Mouse (Mus musculus) erythroid progenitor cell, adult 5-6 weeks (primary cell): ENCODE measurements around the gene Gm128. TPM values are rescaled to one million over a fixed set of nuclear protein-coding genes. Genes with fewer than 3 reads are reported as not detected.
"Not testable (repeated sequence)": the region's sequence is repeated elsewhere in the genome, so short reads cannot be mapped to it uniquely, and the experiment has no call there.

Experiments
- ATAC-seq: replicated peaks from 2 replicates; pipeline ENCODE4 v1.8.0; 2016; ENCODE audit warnings: moderate number of reproducible peaks, mild to moderate bottlenecking, moderate TSS enrichment, inconsistent platforms; ENCODE audit not compliant: poor library complexity, low FRiP score, severe bottlenecking
- total RNA-seq, 2 experiments: library from RNA; stranded (forward) in 1 of 2; stranded (reverse) in 1 of 2; fragments of 150-400 nt in 1 of 2; fragments of 186-747, 209-891 nt in 1 of 2; gene quantifications; 2 replicates each; pipeline versions ENCODE4 v1.2.3 to v1.2.4; 2015 to 2017; ENCODE audit warnings: low replicate concordance in 2 of 2

The Gm128 gene
- total RNA-seq, 2 experiments from 2014 or later: not detected

GRCm38 (mm10) chr3:95233303-95233980, 8.0 kb downstream of the Gm128 start:
- no peak for ATAC-seq

DNA sequence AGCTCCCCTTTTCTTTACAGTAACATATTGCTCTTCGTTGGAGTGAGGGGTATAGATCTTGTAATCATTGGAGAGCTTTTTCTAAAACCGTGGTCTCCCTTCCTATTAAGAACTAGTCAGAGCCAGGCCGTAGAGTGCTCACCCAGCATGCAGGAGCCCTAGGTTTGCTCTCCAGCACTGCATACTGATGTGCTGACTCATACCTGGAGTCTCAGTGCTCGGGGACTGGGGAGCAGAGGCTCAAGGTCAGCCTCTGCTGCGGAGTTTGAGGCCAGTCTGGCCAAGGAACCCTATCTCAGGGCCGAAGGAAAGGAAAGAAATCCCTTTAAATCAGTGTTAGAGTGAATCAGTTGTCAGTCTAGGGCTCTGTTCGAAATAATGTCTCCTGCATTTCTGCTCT, 8.6 kb downstream of the Gm128 start:
- no peak for ATAC-seq

DNA sequence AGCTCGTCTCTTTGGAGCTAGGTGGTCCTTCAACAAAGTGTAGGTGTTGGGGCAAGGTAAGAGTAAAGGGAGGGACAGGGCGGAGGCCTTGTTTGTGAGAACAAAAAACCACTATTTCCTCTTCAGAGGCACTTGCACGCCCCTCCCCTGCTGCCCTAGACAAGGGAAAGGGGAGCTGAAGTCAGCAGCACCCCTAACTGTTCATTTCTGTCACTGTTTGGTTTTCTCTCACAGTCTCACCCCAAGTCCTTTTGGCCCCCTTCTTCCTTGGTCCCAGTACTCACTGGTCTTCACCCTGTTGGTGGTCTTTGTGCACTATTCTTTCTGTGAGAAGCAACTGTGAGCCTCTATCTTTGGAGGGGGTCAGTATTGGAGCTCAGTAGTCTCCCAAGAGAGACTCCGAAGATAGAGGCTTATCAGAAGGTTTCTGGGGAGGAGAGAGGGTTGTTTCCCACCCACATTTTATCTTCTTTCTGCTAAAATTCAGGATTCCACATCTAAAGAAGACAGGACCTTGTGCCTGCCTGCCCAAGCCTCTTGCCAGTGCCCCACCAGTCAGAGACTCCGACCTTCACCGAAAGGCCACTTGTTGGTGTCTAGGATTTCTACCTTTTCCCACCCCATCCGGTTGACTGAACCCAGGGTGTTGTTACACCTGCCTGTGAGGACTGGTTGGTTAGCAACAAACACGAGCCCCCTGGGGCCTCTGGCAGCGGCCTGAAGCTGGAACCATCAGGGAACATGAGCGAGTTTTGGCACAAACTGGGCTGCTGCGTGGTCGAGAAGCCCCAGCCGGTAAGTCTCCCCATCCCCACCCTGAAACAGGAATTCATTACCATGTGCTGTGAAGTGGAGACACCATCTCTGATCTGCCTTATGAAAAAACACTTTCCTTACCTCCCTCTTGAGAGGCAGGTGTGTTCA, 9.8 kb downstream of the Gm128 start, which contains the start of gene Mllt11:
Mllt11 (minus strand) TSS at position 874 of the 924 bp plus-strand sequence.
- no peak for ATAC-seq

GRCm38 (mm10) chr3:95230495-95231297, 10.7 kb downstream of the Gm128 start:
- peak; percentile 55 for ATAC-seq

GRCm38 (mm10) chr3:95229781-95230494, 11.5 kb downstream of the Gm128 start:
- ATAC-seq: 0 out of 2 replicates have a peak, but pooled peaks have one; percentile 13

DNA sequence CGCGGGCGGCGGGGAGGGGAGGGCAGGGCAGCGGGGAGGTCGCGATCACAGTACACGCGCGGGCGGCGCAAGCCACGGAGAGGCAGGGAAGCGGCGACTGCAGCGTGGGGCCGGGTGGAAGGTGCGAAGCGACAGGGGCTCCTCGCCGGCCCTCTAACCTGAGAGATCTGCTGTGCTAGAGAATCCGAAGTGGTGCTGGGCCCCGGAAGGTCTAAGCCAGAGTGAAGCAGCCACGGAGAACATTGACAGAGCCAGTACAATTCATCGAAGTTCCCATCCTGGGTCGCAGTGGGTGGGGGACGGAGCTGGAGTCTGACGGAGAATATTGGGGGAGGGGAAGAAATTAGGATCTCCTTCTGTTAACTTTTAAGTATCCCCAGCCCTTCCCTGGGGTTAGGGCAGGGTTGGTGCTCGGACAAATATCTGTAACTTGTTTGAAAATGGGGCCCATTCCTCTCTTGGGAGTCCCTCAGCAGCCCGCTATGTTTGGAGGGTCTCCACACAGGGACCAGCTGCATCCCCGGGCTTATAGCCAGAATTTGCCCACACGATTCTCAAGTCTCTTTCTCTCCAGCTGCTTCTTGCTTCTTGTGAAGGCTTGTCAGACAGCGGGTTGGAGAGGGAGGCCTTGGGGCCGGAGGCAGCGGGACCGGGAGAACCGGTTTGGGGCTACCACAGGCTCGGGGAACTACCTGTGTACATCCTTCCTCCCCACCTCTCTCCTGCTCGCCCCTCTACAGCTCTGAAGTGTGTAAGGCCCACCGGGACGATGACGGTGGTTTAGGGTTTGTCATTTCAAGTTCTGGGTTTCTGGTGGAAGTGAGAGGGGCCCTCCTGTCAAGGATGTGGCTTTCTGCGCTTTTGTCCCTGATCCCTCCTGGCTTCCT, 12.3 kb downstream of the Gm128 start:
- 0 out of 2 replicates have a peak, but pooled peaks have one; percentile 25 for ATAC-seq

- peak; percentile 89 for ATAC-seq
Measured at GRCm38 (mm10) chr3:95228148-95228893, 13.1 kb downstream of the Gm128 start, which contains the start of gene Cdc42se1. Cdc42se1 (plus strand) TSS chr3:95228732.

GRCm38 (mm10) chr3:95227214-95227613, 14.2 kb downstream of the Gm128 start:
- no peak for ATAC-seq

GRCm38 (mm10) chr3:95224295-95224694, 17.1 kb downstream of the Gm128 start:
- no peak for ATAC-seq

- ATAC-seq: no peak
Measured at GRCm38 (mm10) chr3:95223041-95223440, 18.4 kb downstream of the Gm128 start.

DNA sequence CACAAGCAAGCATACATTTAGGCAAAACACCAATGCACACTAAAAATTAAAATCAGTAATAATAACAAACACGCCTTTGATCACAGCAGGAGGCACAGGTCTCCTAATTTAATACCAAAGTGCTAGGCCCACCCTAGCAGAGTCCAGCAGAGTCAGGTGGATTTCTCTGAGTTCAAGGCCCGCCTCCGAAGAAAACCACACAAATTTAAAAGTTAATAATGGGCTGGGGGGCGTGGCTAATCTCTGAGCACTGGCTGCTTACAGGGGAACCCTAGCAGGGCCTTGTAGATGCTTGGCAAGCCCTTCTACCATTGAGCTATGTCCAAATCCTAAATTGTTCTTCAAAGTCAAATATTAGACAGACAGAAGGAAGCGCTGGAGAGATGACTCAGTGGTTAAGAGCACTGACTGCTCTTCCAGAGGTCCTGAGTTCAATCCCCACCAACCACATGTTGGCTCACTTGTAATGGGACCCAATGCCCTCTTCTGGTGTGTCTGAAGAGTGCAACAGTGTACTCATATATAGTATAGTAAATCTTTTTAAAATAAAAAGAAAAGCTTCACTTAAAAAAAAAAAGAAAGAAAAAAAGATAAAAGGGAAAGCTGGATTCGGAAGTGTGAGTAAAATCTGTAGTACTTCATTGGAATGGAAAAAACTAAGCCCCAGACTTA, 22.8 kb downstream of the Gm128 start:
- ATAC-seq: 0 out of 2 replicates have a peak, but pooled peaks have one; percentile 8

- ATAC-seq: peak; percentile 94
Measured at GRCm38 (mm10) chr3:95217255-95218134, 23.9 kb downstream of the Gm128 start, which contains the start of gene Gabpb2. Gabpb2 (minus strand) TSS chr3:95217916.

DNA sequence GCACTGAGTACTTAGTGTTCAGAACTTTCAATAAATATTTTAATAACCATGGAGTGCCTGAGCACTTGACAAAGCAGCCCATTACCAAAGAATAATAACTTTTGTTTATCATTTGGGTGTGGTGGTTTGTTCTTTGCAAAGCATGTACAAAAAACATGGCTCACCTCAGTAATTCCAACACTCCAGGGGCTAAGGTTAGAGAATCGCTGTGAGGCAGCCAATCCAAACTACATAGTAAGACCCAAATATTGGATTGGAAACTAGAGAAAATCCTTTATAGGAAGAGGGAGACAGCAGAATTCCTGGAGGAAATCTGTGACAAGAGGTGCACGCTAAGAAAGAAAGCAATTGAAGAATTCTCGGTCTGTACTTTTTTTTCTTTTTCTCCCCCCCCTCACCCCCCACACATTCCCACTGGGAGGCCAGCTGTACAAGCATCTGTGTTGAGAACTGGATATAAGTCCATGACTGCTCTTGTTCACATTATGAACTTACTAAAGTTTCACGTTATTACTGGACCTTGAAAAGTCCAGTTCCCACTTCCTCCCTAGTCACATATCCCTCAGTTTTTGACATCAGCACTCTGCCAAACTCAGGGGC, 24.6 kb downstream of the Gm128 start:
- peak; percentile 11 for ATAC-seq

- no peak for ATAC-seq
Measured at GRCm38 (mm10) chr3:95213609-95213975, 27.8 kb downstream of the Gm128 start.

DNA sequence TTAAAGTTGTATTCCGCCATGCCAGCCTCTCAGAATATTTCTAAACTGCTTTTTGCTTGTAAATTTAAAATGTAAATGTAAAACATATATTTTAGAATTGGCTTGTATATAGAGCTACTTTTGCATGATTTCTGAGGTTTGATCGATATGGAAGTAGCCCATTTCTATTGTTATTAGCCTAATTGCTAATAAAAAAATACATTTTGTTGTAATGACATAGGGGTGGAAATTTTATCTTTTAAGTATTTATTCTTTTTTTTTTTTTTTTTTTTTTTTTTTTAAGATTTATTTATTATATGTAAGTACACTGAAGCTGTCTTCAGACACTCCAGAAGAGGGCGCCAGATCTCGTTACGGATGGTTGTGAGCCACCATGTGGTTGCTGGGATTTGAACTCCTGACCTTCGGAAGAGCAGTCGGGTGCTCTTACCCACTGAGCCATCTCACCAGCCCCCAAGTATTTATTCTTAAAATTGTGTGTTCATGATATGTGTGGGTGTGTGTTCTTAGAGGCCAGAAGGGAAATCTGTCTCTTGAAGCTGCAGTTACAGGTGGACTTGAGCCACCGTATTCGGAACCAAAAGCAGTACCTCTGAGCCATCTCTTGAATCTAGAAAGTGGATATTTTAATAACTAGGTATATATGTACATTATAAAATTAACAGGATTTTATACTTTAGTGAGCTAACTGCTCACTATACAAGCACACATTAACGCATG, 28.3 kb downstream of the Gm128 start:
- not testable (repeated sequence) for ATAC-seq
